ENCODE assay signal across 10 mouse cellular contexts in genomic region chr7:95853225-95853812, GRCm38 (mm10).
A peak's percentile ranks its signal among the peaks of the same experiment; 100 is the strongest.
DNase-seq lines count a peak whose midpoint lies in the region; ATAC-seq and TF ChIP-seq lines count a peak whose summit lies in the region.
"Had no signal": no experiment of that assay in that cellular context is flagged by ENCODE, and none has a peak within 500 bp of the region (broad histone marks: within the 10 kb centered on the region; RNA-seq: fewer than 3 reads in every experiment).

No protein-coding gene starts in this region.

- no peak overlapping the region for H3K9ac ChIP-seq in heart, embryonic 12.5 days
- H3K9ac ChIP-seq in midbrain, embryonic 15.5 days = no peak overlapping the region
- H3K9ac ChIP-seq: embryonic facial prominence, embryonic 15.5 days had no signal

- H3K27me3 ChIP-seq in heart, embryonic 12.5 days (replicated peaks) = no peaks in the 10 kb centered on the region
- H3K27me3 ChIP-seq in midbrain, embryonic 15.5 days (replicated peaks) = no peaks in the 10 kb centered on the region
- H3K27me3 ChIP-seq: embryonic facial prominence, embryonic 15.5 days had no signal

- no peaks in the 10 kb centered on the region for H3K36me3 ChIP-seq in heart, embryonic 12.5 days
- no peaks in the 10 kb centered on the region for H3K36me3 ChIP-seq in midbrain, embryonic 15.5 days (replicated peaks)
- H3K36me3 ChIP-seq: embryonic facial prominence, embryonic 15.5 days had no signal

- 0 out of 2 replicates have a peak, but pooled peaks cover 2% of the 10 kb centered on the region for H3K4me1 ChIP-seq in heart, embryonic 12.5 days (replicated peaks)
- H3K4me1 ChIP-seq in midbrain, embryonic 15.5 days = no peaks in the 10 kb centered on the region
- H3K4me1 ChIP-seq: embryonic facial prominence, embryonic 15.5 days had no signal

- no peak overlapping the region for H3K4me2 ChIP-seq in heart, embryonic 12.5 days
- H3K4me2 ChIP-seq in midbrain, embryonic 15.5 days = no peak overlapping the region
- H3K4me2 ChIP-seq: embryonic facial prominence, embryonic 15.5 days had no signal

- no peak overlapping the region for H3K27ac ChIP-seq in heart, embryonic 12.5 days (ENCODE audit: poor library complexity, severe bottlenecking)
- H3K27ac ChIP-seq in left cerebral cortex, adult 2 months = no peak overlapping the region
- no peak overlapping the region for H3K27ac ChIP-seq in midbrain, embryonic 15.5 days
- H3K27ac ChIP-seq: embryonic facial prominence, embryonic 15.5 days had no signal

- peak; percentile 48; the same call in 1 of the 2 replicates for ATAC-seq in heart, embryonic 12.5 days (ENCODE audit: insufficient number of reproducible peaks, low FRiP score)
- ATAC-seq in midbrain, embryonic 15.5 days (replicated peaks) = no peak

- WGBS in heart, embryonic 12.5 days = 51% methylated on average over 6 of the region's 6 CpGs
- WGBS in midbrain, embryonic 15.5 days = 85% methylated on average over 6 of the region's 6 CpGs

- no peak for DNase-seq in heart, postnatal 4 days
- DNase-seq in right cerebral cortex, adult 2 months (ENCODE audit: low spot score in 2 of 2) = peak; percentile 67 to 77
- no peak for DNase-seq in right cerebral cortex, postnatal 4 days
- peak; percentile 34 to 49 for DNase-seq in left cerebral cortex, adult 2 months (ENCODE audit: extremely low spot score in 1 of 2, low spot score in 2 of 2)
- DNase-seq in telencephalon, adult 2 months (ENCODE audit: low read depth, low spot score) = peak; percentile 55
- no peak for DNase-seq in embryo, embryonic 9.5 days (ENCODE audit: extremely low spot score)
- DNase-seq: thymus, adult 18-20 months had no signal

- no peak overlapping the region for H3K4me3 ChIP-seq in heart, embryonic 12.5 days
- H3K4me3 ChIP-seq in left cerebral cortex, adult 2 months = no peak overlapping the region
- no peak overlapping the region for H3K4me3 ChIP-seq in midbrain, embryonic 15.5 days
- H3K4me3 ChIP-seq: embryonic facial prominence, embryonic 15.5 days had no signal

- TF ChIP-seq CTCF in left cerebral cortex, adult 2 months (IDR thresholded peaks at IDR 0.05) = no peak

- no peaks in the 10 kb centered on the region for H3K9me3 ChIP-seq in heart, embryonic 12.5 days (replicated peaks)
- H3K9me3 ChIP-seq in midbrain, embryonic 15.5 days = no peaks in the 10 kb centered on the region
- H3K9me3 ChIP-seq: embryonic facial prominence, embryonic 15.5 days had no signal

- intact Hi-C loops in left cerebral cortex, adult 2 months (cut with DNase I) = loop anchor here (1.0 kb wide), 1 partner anchor 92 kb away; no protein-coding TSS in a partner anchor

Comparison
In these comparisons a context has a peak if more than half of its experiments do, and no peak if none do; other contexts are left out.
1. DNase-seq: peak in right cerebral cortex, adult 2 months (2 of 2), left cerebral cortex, adult 2 months (2 of 2) and telencephalon, adult 2 months (single experiment); none in heart, postnatal 4 days (single experiment), right cerebral cortex, postnatal 4 days (single experiment) and embryo, embryonic 9.5 days (single experiment).